Mouse (Mus musculus) T-helper 17 cell (primary cell): Measurements from ENCODE around the gene Polr1a.

ENCODE experiments used
- in situ Hi-C, 2 experiments: fragments of 300-600 bp; cut with MboI, MseI; formaldehyde crosslinking; loops; 1 replicate in 1 of 2; 2 replicates in 1 of 2; pipeline ENCODE4 v1.15.1; 2025; ENCODE audit warnings: high pct_unique_total_duplicates in 2 of 2

Polr1a gene

GRCm38 (mm10) chr6:71995081-71995480, 86.2 kb downstream of the Polr1a start:
- in situ Hi-C loops = loop anchor here in 1 of 2 experiments (10.0 kb wide), 1 partner anchor 170 kb away; no protein-coding TSS in a partner anchor

GRCm38 (mm10) chr6:71997215-71997614, 88.4 kb downstream of the Polr1a start:
- in situ Hi-C loops = loop anchor here in 1 of 2 experiments (10.0 kb wide), 1 partner anchor 168 kb away; no protein-coding TSS in a partner anchor

GRCm38 (mm10) chr6:71999917-72000512, 91.2 kb downstream of the Polr1a start:
- in situ Hi-C loops = loop anchor here in 1 of 2 experiments (10.0 kb wide), 1 partner anchor 165 kb away; no protein-coding TSS in a partner anchor

GRCm38 (mm10) chr6:72001220-72001777, 92.4 kb downstream of the Polr1a start:
- in situ Hi-C loops = no loop called here

- in situ Hi-C loops = no loop called here
These were observed 98.8 kb downstream of the Polr1a start for GRCm38 (mm10) chr6:72007411-72008212.

DNA sequence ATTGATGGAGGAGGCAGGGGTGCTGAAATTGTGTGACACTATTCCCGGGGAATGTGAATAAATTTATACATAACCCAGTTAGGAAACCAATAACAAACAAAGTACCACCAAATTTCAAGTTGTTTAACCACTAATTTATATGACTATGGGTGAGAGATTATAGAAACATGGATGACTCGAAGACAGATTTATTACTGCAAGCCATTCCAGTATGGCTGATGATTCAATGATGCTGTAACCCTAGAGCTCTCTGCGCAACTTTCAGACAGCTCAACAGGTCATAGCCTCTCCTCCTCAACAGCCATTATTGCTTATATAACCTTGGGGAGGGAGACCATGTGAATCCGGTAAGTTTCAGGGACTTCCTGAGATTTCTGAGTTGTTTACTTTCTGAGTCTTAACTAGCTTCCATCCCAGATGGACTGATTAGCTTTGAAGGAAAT, 99.4 kb downstream of the Polr1a start:
- in situ Hi-C loops = no loop called here

GRCm38 (mm10) chr6:72009454-72009853, 100.6 kb downstream of the Polr1a start:
- in situ Hi-C loops = no loop called here

DNA sequence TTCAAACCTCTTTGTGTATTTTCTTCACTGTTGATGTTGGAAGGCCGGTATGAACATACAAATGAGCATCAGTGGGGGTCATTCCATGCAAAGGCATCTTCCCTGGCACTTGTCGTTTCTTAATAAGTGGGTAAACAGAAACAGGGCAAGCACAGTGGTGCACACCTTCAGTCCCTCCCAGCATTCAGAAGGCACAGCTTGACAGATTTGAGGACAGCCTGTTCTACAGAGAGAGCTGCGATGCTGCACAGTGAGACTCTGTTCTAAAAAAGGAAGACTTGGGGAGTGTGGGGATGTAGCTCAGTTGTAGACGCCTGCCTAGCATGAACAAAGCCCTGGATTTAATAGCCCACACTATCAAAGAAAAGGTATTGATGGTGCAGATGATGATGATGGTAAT, 105.2 kb downstream of the Polr1a start:
- in situ Hi-C loops = no loop called here

GRCm38 (mm10) chr6:72018052-72018451, 109.2 kb downstream of the Polr1a start:
- in situ Hi-C loops = no loop called here

- in situ Hi-C loops = no loop called here
These were observed 116.6 kb downstream of the Polr1a start for GRCm38 (mm10) chr6:72025497-72025896.

DNA sequence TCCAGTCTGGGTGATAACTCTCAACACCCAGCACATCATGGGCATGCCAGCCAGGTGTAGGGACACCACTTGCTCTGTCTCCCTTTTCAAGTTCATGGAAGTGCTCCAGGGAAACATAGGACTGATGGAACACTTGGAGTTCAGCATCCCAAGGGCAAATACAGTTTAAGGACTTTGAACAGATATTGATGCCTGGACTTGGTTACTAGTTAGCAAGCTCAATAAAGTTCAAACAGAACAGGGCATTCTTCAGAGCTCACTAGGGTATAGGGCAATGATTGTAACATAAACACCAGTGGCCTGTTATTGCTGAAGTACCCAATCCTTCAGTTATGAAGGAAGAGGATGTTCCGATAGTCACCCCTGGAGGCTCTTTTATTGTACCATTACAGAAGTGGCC, 119.2 kb downstream of the Polr1a start:
- in situ Hi-C loops = no loop called here

DNA sequence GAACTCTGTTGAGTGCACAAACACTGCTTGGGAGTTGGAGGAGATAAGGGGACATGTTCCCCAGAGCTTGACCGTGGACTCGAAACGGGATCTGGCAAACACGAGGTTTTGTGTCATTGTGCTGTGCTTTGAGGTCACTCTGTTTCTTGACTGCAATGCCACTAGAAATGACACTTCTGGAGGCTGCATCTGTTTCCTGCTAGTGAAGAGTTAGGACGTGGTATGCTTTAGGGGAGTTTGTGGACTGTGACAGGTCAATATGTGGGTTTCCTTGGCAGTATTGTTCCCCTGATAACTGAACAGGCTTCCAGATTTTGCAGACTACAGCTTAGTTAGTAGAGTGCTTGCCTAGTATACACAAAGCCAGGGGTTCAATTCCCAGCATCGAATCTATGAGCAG, 120.8 kb downstream of the Polr1a start:
- in situ Hi-C loops = no loop called here
